Mouse (Mus musculus) cerebellum, postnatal 36 days (tissue): Measurements from ENCODE around the gene Hist1h2ak.
"Not testable (repeated sequence)": the region's sequence is repeated elsewhere in the genome, so short reads cannot be mapped to it uniquely, and the experiment has no call there.

Experiments used
- DNase-seq, 2 experiments: peaks; one replicate each; pipeline ENCODE4 v3.0.0; 2021 to 2022; ENCODE audit warnings: mixed read lengths in 2 of 2

Hist1h2ak gene

DNA sequence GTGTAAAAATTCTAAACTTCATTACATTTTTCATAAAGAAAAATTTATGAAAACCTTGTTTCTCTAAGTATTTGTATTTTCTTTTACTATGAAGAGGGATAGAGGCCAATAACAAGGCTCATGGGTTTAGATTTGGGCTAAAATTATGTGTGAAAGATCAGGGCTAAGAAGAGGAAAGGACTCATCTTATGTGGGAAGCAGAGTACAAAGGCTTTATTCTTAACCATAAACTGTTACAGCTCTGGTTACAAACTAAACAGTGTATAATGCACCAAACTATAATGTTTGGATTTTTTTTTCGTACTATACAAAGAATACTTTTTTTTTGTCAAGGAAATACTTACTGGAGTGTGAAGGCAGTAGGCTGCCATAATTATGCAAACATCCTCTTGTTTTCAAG lies 2.1 kb upstream of the Hist1h2ak start:
- no peak for DNase-seq

DNA sequence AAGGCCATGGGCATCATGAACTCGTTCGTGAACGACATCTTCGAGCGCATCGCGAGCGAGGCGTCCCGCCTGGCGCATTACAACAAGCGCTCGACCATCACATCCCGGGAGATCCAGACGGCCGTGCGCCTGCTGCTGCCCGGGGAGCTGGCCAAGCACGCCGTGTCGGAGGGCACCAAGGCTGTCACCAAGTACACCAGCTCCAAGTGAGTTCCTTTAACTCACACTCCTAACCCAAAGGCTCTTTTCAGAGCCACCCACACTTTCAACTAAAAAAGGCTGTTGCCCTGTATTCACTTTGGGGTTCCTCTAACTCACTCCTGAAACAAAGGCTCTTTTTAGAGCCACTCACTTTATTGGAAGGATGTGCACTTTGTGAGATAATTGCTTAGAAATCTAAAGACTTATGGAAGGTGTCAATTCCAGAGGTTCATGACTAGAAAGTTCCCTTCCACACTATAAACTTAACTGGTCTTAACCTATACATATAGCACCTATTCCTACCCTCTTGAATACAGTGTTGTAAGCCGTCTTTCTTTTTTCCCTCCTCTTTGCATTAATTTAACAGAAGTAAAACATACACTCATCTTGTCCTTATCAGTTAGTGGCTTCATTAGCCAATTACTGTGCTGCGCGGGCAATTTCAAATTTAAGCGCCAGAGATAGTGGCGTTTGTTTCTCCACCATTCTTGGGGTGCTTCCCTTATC lies 821 bp upstream of the Hist1h2ak start:
- peak in 1 of 2 experiments; percentile 15 for DNase-seq

DNA sequence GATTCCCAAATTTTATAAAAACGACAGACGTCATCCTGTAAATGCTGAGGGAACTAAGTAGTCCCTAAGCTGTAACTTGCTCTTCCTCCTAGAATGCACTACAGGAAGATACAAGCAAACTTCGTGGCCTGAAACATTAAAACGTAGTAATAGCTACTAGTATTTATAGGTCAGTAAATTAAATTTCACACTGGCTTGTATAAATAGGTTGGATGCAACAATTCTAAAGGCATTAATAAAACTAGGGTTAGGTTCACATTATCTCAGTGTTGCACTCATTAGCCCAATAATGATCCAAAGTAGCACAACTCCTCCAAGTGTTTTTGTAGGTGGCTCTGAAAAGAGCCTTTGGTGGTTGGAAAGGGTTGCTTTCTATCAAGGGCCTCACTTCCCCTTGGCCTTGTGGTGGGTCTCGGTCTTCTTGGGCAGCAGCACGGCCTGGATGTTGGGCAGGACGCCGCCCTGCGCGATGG lies 540 bp downstream of the Hist1h2ak start:
- DNase-seq: no peak

DNA sequence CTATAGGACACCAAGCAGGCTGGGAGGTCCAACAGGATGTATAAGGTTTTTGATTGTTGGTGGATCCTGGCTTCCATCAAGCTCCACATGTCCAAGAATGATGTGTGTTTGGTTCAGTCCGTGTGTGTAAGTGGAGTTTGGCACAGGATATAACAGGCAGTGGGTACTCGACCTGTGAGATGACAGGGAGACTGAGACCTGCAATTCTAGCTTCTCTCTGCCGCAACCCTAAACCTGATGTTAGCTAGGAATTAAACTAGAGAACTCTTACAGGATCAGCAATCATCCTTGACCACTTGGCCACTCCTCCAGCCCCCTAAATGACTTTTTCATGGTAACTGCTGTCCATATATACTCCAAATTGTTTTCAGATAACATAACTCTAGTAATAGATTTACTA lies 1.3 kb downstream of the Hist1h2ak start:
- DNase-seq: no peak

DNA sequence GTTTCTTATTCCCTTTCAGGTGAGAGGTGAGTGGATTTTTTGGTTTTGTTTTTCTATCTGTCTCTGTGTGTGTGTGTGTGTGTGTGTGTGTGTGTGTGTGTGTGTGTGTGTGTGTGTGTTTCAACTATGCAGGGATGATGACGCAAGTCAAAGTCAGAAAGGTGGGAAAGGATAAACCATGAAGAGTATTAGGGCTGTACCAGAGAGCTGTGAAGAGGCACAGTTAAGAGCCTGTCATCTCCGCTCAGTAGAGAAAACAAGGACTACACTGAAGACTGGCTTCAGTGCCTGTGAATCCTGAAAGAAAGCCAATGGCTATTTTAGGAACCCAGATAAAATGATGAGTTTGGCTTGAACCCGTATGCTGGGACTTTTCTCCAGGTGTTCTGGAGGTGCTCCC lies 1.8 kb downstream of the Hist1h2ak start:
- DNase-seq: no peak

DNA sequence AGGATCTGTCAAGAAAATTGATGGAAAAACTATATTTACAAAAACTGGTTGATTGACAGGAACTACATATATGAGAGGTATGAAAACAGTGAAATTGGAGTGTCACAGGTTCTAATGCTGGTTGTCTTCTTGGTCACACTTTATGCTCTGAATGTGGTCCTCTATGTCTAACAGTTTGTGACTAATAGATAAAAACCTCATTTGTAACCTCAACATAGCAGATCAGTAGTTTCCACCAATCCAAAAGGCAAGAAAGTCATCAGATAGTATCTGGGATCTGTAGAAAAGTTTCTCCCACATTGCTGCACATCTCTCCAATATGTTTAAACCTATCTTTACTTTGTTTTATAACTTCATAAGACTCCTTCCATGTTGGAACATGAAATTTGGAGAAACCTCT lies 2.2 kb downstream of the Hist1h2ak start:
- no peak for DNase-seq

DNA sequence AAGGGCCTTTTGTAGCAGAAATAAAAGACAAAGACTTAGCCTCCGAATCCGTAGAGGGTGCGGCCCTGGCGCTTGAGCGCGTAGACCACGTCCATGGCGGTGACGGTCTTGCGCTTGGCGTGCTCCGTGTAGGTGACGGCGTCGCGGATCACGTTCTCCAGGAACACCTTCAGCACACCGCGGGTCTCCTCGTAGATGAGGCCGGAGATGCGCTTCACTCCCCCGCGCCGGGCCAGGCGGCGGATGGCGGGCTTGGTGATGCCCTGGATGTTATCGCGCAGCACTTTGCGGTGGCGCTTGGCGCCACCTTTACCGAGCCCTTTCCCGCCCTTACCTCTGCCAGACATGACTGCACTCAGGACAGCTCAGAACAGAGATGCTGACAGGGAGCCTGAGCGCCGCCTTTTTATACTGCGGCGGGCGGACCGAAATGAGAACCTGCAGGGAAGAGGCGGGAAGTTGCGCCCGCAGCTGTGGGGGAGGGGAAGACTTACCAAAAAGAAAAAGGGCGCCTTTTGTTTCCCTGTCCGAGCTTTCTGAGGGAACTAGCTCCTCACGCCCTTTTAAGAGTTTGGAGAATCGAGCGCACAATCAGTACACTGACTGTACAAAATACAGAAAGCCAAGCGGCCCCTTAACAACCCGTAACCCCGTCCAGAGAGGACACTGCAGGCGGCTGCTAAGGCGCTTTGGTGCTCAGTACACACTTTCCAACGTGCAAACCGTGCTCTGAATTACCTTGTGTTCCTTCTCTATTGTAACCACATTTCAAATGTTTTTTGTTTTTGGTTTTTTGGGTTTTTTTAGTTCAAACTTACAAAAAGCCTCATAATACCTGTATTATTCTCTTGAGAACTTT lies 3.2 kb downstream of the Hist1h2ak start, which contains the start of gene Hist1h4k:
Hist1h4k (minus strand) TSS at position 347 of the 859 bp plus-strand sequence.
- DNase-seq: peak; percentile 93 to 95

DNA sequence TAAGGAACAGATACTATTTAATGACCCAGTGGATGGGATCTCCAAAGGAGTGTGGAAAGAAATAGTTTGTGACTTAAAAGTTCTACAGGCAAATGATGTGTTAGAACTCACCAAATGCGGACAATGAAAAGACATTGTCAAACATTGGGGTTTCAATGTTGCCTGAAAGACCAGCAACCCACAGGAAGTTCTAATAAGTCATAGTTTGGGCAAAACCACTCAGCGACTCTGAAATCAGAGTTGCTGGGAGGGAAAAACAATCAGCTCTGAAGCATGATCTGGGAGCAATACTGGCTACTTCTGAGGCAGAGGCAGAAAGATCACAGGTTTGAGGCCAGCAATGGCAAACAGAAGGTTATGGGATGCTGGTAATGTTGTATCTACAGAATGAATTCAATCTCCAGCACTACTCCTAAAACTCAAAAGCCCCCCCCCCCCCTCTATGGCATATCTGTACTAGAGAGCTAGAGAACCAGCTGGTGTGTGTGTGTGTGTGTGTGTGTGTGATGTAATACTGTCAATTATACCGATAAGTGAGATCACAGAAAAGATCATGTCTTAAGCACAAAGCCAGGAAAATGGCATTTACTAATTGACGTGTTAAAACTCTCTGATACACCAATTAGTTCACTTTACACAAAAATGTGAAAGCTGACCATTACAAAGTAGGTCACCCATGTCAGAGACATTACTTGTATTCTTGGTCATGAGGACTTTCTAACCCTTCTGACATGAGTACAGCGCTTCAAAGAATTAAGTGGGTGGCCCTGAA lies 4.1 kb downstream of the Hist1h2ak start:
- DNase-seq: no peak

DNA sequence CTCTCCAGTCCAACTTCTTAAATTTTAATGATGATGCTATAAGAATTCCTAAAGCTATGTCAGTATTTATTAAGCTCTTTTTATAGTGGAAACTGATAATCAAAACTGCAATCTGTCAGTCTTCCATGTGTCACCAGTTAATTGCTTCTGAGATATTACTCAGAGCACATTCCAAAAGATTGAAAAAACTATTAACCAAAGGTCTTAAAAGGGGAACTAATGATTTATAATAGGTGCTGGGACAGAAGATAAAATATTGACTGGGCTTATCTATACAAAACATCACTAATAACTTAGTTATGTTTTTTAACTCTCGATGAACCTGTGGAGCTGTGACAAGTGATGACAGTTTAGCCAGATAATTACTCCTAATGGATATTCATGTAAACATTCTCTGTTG lies 8.6 kb downstream of the Hist1h2ak start:
- no peak for DNase-seq

DNA sequence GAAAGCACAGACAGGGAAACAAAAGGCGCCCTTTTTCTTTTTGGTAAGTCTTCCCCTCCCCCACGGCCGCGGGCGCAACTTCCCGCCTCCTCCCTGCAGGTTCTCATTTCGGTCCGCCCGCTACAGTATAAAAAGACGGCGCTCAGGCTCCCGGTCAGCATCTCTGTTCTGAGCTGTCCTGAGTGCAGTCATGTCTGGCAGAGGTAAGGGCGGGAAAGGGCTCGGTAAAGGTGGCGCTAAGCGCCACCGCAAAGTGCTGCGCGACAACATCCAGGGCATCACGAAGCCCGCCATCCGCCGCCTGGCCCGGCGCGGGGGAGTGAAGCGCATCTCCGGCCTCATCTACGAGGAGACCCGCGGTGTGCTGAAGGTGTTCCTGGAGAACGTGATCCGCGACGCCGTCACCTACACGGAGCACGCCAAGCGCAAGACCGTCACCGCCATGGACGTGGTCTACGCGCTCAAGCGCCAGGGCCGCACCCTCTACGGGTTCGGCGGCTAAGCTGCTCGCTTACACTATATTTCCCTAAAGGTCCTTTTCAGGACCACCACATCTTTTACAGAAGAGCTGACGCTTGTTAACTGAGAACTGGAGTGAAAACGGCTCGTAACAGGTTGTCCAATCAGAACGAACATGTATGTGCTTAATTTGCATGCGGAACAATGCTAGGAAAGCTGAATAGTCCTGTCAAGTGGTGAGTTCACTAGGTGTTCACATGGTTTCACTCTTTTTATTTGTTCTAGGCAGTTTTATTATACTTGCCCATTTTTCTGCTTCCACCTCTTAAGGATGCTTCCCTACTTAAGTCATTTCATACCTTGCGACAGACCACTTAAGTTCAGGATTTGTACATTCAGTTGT lies 18.5 kb downstream of the Hist1h2ak start, which contains the start of gene Hist1h4j:
Hist1h4j (plus strand) TSS at position 159 of the 862 bp plus-strand sequence.
- peak; percentile 76 to 77 for DNase-seq

DNA sequence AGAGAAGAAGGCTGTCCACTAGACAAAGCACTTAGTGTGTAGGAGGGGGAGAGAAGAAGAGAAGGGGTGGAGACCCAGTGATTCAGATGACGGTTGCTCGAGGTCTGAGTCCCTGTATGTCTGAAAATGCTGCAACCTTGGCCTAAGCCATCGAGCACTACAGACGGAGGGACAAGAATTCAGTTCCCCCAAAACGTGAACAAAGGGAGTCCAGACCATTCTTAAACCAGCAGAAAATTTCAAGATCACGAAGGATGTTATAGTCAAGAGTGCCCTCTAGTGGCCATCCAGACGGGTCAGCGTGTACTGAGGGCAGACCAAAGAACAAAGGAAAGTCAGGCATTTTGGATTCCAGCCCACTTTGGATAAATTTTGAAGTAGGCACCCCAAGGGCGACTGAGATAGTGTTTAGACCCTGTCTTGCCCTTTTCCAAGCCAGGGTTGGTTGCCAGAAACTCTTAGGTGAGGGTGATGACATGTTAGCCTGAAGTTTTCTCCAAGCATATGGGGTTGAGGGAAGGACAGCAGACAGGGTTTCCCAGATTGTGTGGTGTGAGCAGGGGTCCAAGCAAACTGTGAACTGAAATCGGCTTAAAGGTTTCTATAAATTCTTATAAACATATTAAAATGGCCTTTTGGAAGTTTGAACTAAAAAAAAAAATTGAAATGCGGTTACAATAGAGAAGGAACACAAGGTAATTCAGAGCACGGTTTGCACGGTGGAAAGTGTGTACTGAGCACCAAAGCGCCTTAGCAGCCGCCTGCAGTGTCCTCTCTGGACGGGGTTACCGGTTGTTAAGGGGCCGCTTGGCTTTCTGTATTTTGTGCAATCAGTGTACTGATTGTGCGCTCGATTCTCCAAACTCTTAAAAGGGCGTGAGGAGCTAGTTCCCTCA lies 19.4 kb downstream of the Hist1h2ak start:
- peak; percentile 63 to 80 for DNase-seq

DNA sequence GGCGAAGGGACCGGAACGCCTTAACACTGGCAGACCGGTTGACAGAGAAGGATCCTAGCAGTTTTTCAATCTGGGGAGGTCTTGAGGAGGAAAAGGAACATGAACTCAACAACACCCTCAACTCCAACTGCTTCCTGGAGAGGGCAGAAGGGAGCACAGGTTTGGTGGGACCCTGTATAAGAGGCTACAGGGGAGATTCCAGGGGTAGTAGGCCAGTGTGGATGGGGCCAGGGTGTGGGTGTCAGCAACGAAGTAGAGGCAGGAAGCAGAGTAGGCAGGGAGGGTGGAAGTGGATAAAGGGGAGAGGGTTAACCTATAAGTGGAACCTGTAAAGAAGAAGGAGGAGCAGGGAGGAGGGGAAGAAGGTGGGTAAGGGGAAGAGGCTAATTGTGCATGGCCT lies 20.2 kb downstream of the Hist1h2ak start:
- no peak for DNase-seq

DNA sequence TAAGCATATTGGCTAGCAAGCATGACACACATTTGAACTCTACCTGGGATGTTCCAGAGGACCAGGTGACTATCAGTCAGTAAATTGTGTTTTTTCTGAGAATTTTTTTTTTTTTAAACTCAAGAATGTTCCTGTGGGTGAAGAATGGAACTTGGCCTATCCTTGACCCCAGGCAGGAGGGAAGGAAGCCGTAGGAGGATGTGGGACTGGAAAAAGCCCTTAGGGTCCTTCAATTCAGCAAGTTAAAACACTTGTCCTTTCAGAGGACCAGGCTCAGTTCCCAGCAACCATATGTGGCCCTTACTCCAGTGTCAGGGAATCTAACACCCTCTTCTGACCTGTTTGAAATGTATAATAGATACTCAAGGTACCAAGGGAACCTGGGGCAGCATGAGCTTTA lies 24.1 kb downstream of the Hist1h2ak start:
- no peak for DNase-seq

DNA sequence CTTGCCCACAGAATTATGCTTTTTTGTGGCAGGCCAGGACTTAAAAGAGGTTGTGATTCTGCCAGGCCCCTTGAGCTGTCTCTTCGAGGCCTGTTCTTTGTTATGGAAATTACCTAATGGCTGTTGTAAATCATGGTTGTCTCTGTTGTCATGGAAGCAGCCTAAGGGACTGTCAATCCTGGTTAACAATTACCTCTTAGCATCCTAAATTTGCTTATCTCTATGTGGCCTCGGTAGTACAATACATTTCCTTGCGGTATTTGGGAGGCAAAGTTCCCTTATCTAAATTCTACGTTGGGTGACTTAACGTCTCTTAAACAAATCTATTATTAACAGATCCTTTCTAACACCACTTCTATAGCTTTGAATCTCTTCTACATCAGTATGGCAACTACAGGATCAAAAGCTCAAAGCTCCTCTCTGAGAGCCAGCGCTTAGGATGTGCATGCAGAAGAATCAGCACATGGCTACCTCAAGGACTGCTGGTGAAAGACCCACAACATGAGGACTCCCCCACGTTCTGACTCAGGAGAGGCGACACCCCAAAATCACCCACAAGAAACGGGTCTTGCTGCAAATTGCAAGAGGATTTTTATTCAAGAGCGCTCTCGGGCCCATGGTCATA lies 25.6 kb downstream of the Hist1h2ak start:
- DNase-seq: no peak

DNA sequence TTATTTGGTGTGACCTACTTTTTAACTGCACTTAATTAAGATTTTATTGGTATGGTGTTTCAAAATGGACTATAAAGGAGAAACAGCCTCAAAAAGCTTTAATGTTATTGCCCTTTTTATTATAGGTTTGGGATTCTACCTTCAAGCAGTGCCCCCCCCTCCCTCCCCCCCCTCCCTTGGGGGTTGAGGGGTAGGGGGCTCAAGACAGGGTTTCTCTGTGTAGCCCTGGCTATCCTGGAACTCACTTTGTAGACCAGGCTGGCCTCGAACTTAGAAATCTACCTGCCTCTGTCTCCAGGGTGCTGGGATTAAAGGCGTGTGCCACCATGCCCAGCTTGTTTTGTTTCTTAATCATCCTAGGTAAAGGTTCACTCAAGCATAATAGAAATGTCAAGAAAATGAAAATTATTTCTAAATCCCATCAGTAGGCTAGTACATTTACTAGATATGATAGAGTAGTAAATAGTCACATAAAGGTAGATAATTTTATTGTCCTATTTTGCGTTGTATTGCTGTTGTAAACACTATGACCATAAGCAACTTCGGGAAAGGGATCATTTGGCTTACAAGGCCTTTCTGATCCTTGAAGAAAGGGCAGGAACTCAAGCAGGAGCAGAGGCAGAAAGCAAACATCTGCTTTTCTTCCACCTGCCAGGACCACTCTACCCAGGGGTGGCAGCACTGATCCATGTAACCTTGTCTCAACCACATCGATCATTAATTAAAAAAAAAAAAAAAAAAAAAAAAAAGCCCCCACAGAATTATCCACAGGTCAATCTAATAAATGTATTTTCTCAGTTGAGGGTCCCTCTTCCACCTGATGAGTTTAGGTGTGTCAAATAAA lies 30.4 kb downstream of the Hist1h2ak start:
- DNase-seq: no peak

DNA sequence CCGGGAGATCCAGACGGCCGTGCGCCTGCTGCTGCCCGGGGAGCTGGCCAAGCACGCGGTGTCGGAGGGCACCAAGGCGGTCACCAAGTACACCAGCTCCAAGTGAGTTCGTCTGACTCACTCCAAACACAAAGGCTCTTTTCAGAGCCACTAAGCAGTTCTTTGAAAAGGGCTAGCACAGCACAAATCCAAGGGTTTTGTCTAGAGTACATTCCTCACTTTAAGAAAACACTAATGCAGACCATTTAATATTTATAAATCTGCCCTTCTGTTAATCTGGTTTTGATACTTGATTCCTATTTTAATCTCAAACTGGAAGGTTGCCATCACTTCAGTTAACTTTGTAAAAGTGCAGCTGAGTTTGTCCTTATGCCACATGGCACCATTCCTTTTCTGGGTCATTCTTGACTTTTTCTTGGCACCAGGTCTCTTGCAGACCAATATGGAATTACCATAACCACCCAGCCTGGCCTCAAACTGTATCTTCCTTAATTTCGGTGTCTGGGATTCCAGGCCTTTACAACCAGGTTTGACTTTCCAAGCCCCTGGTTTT lies 31.2 kb downstream of the Hist1h2ak start:
- no peak for DNase-seq

DNA sequence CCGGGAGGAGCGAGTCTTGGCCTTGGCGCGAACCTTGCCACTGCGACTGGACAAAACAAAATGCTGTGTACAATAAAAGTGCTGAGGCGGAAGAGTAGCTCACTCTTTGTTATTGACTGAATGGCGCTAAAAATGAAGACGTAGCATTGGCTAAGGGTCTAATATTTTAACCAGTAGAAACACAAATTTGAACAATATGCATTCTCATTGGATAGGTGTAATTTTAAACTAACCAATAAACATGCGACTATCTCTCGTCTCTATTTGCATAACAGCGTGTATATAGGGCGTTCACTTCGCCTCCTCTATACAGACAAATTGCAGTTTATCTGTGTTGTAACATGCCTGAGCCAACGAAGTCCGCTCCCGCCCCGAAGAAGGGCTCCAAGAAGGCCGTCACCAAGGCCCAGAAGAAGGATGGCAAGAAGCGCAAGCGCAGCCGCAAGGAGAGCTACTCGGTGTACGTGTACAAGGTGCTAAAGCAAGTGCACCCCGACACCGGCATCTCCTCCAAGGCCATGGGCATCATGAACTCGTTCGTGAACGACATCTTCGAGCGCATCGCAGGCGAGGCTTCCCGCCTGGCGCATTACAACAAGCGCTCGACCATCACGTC lies 31.8 kb downstream of the Hist1h2ak start, which contains the start of gene Hist1h2bm:
Hist1h2bm (plus strand) TSS at position 288 of the 616 bp plus-strand sequence.
- DNase-seq: peak; percentile 42 to 66

DNA sequence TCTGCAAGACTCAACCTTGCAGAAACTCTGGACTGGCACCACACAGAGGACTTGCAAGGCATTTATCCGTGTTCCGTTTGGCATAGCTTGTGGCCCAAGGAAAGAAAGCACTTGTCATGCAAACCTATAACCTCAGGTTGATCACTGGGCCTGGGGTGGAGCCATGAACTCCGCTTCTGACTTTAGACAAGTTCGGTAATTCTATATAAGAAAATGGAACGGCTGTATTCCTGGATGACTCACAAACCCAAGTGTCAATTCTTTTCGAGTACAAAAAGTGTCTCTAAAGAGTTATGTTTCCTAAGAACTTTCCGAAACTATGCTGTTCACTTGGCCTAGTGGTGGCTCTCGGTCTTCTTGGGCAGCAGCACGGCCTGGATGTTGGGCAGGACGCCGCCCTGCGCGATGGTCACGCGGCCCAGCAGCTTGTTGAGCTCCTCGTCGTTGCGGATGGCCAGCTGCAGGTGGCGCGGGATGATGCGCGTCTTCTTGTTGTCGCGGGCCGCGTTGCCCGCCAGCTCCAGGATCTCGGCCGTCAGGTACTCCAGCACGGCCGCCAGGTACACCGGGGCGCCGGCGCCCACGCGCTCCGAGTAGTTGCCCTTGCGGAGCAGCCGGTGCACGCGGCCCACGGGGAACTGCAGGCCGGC lies 32.4 kb downstream of the Hist1h2ak start:
- DNase-seq: not testable (repeated sequence)
